Mouse (Mus musculus) bone marrow, adult 2 months (tissue): ENCODE measurements at regions not wholly inside any gene's neighbourhood (a gene's known extent, or its start where the extent isn't known, plus 50 kb on each side); places are given as distances from the start of the nearest gene placed in this dataset.

Source experiments
- CTCF ChIP-seq: fragments of 200-500 bp; IDR thresholded peaks from 2 replicates; pipeline ENCODE4 v1.5.1; 2011; ENCODE audit warnings: low read length, control low read depth; ENCODE audit not compliant: control insufficient read depth, insufficient read depth
- POLR2A ChIP-seq: fragments of 200-500 bp; IDR thresholded peaks from 2 replicates; pipeline ENCODE4 v1.6.1; 2011; ENCODE audit warnings: low read depth, mild to moderate bottlenecking, control low read depth, low read length, borderline replicate concordance; ENCODE audit not compliant: control insufficient read depth

DNA sequence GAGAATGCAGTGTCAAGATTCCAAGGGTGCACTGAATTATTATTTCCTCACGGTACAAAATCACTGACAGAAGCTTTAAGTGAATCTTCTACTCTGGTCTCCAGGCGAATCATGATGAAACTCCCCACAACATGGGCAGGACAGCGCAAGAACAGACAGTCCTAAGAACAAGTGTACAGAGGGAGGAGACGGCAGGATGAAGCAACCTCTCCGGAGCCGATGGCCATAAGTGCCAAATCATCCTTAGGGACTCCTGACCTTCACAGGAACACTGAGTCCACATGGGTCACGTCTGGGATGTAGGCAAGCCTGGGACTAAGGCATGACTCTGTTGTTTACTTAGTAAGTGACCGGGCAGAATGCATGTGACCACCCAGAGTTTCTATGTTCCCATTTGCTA lies 110.8 kb downstream of the Arl4a start:
- TF ChIP-seq CTCF: no peak
- TF ChIP-seq POLR2A: no peak
